In the genomic region with DNA sequence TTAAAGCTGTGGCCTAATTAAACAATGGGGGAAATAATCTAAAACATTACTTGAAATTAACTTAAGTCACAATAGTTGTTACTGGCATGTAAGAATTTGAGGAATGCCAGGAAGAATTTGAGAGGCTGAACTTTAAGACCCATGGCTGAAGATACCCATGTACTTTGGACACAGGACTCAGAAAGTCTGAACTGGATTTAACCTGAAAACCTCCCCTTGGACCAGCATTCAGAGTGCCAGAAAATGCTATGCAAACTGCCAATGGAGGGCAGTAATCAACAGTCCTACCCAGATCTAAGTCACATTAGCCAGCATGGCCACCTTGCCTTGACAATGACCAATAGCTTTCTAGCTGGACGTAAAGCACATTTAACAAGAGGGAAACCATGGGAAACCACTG, we compare ENCODE assay signal across 22 mouse cellular contexts. TPM values are rescaled to one million over a fixed set of nuclear protein-coding genes. Genes with fewer than 3 reads are reported as not detected.
DNase-seq lines count a peak whose midpoint lies in the region; ATAC-seq and TF ChIP-seq lines count a peak whose summit lies in the region.
"Had no signal": no experiment of that assay in that cellular context is flagged by ENCODE, and none has a peak within 500 bp of the region (broad histone marks: within the 10 kb centered on the region; RNA-seq: fewer than 3 reads in every experiment).

No protein-coding gene starts in this region.

- intact Hi-C loops in gastrocnemius, adult 2 months (cut with DNase I), result no loop called here

- TF ChIP-seq CTCF in gastrocnemius, adult 2 months (IDR thresholded peaks at IDR 0.05), result peak; percentile 9; the same call in 1 of the 2 replicates

- DNase-seq in gastrocnemius, adult 2 months, result no peak
- DNase-seq in gastrocnemius, adult 8-10 months (ENCODE audit: low spot score in 2 of 2), result no peak
- peak; percentile 38 for DNase-seq in Muller cell, postnatal 12 days (ENCODE audit: inconsistent ontology term)
- peak; percentile 52 to 79 for DNase-seq in kidney, adult 8-10 months
- peak; percentile 35 to 41 for DNase-seq in kidney, postnatal 25 days
- DNase-seq: adrenal gland, postnatal 25 days; cerebellum, adult 9-11 months; heart, postnatal 10 days; liver, embryonic 13.5 days; lung, adult 2 months; lung, postnatal 14 days; right cerebral cortex, adult 18-20 months; right cerebral cortex, postnatal 4 days; thymus, postnatal 36 days had no signal

- no peak overlapping the region for H3K4me3 ChIP-seq in gastrocnemius, adult 2 months
- H3K4me3 ChIP-seq: embryonic facial prominence, embryonic 13.5 days; forebrain, embryonic 13.5 days; heart, embryonic 10.5 days; liver, embryonic 13.5 days; stomach, embryonic 15.5 days had no signal

- no peak for ATAC-seq in activated CD4-positive, CD25-positive, alpha-beta regulatory T cell, adult 4 months
- no peak for ATAC-seq in erythroblast, adult 5-6 weeks (replicated peaks; ENCODE audit: low FRiP score, poor library complexity, severe bottlenecking)
- ATAC-seq: forebrain, embryonic 13.5 days; hindbrain, postnatal 0 days; intestine, embryonic 16.5 days had no signal

- no peak overlapping the region for H3K27ac ChIP-seq in gastrocnemius, adult 2 months
- H3K27ac ChIP-seq: embryonic facial prominence, embryonic 13.5 days; forebrain, embryonic 13.5 days; heart, embryonic 10.5 days; hindbrain, postnatal 0 days; liver, embryonic 13.5 days; stomach, embryonic 15.5 days had no signal

RNA-seq across cellular contexts. Expression of gene Riox2, which starts 26.4 kb away (rescaled TPM):
- 10 to 100 TPM; 11.6 to 15.2 TPM for total RNA-seq in gastrocnemius, adult 2 months (2021)
- total RNA-seq in gastrocnemius, adult 8-10 months (2022), result 10 to 100 TPM; 12.5 to 13.7 (median 12.8) TPM
- polyA plus RNA-seq in activated CD4-positive, CD25-positive, alpha-beta regulatory T cell, adult 4 months (2017; shearing (Covaris generic)), result 10 to 100 TPM; 81.2 to 94.4 TPM
- 2.5 and 10.2 TPM in 2 replicates for total RNA-seq in erythroblast, adult 5-6 weeks (2015; ENCODE audit: low replicate concordance)
- total RNA-seq in erythroblast, adult 5-6 weeks (2017; ENCODE audit: low replicate concordance), result 8.6 and 12.8 TPM in 2 replicates

Comparison
In these comparisons a context has a peak if more than half of its experiments do, and no peak if none do; other contexts are left out.
1. DNase-seq: peak in Muller cell, postnatal 12 days (single experiment), kidney, adult 8-10 months (2 of 2) and kidney, postnatal 25 days (2 of 2); none in gastrocnemius, adult 2 months (single experiment) and gastrocnemius, adult 8-10 months (0 of 2).